Mouse (Mus musculus): Measurements from ENCODE around the gene Jade1.

GRCm38 (mm10) chr3:41618488-41618887, 63.0 kb downstream of the Jade1 start:
- TF ChIP-seq CTCF (IDR thresholded peaks at IDR 0.05; ENCODE audit: borderline replicate concordance, insufficient read depth, low read length): no peak
- TF ChIP-seq POLR2A (IDR thresholded peaks at IDR 0.05; ENCODE audit: low read depth, low read length): no peak
